Mouse (Mus musculus) liver, adult 2 months (tissue): Measurements from ENCODE around the gene Cd86.

Source experiments
- CTCF ChIP-seq: fragments of 200-500 bp; IDR thresholded peaks from 2 replicates; pipeline ENCODE4 v1.5.1; 2011; ENCODE audit warnings: low read depth, low read length, control low read depth
- POLR2A ChIP-seq: fragments of 200-500 bp; IDR thresholded peaks from 2 replicates; pipeline ENCODE4 v1.6.1; 2011; ENCODE audit warnings: low read length, control low read depth; ENCODE audit not compliant: insufficient read depth; ENCODE audit errors: extremely low read depth

GRCm38 (mm10) chr16:36710794-36711193 is 44.9 kb upstream of the Cd86 start:
- TF ChIP-seq CTCF: peak; percentile 39; the same call in 1 of the 2 replicates
- no peak for TF ChIP-seq POLR2A
